8 mouse cellular contexts compared by ENCODE assay signal in the genomic region with DNA sequence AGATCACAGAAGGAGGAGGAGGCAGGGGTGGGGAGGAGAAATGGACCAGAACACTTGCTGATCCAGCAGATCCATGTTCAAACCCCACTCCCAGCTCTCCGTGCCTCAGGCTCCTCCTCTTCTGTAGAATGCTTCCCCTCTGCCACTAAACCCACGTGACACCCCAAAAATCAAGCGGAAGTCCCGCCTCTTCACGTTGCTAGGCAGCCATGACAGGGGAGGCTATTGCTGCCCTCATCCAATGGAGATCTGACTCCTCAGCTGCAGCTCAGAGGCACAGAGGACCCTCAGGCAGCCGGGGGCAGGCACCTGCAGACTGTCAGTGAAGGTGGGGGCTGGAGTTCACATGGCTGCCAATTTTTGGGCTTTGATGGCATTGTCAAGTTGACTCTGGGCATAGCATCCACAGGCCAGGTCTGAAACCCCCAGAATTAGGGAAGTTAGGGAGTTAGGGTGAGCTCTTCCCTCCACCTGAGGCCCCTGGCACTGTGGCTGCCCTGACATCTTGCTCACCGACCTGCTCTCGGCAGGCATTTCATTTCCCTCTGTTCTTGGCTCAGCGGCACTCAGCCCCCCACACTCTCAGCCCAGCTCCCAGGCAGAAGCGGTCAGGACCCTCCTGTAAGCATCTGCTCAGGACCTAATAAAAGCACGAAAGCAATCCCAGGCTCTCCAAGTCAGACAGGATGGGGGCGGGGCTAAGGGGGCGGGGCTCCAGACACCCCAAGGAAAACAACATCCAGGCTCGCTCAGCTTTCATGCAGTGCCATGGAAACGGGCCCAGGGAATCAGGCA. TPM values are rescaled to one million over a fixed set of nuclear protein-coding genes. Genes with fewer than 3 reads are reported as not detected.
DNase-seq lines count a peak whose midpoint lies in the region; ATAC-seq and TF ChIP-seq lines count a peak whose summit lies in the region.

No protein-coding gene starts in this region.

- no peaks in the 10 kb centered on the region for H3K27me3 ChIP-seq in embryonic facial prominence, embryonic 12.5 days
- no peaks in the 10 kb centered on the region for H3K27me3 ChIP-seq in lung, embryonic 16.5 days (ENCODE audit: control insufficient read depth, insufficient read depth, low read depth, low read length)

- ATAC-seq in embryonic facial prominence, embryonic 12.5 days (ENCODE audit: insufficient number of reproducible peaks, insufficient read depth, low FRiP score, low TSS enrichment): peak; percentile 73
- ATAC-seq in lung, embryonic 16.5 days (ENCODE audit: low read depth): peak; percentile 75

- no peak; the same call in 1 of the 2 replicates for TF ChIP-seq CTCF in olfactory bulb, adult 2 months (IDR thresholded peaks at IDR 0.05; ENCODE audit: insufficient read depth, low read depth, low read length)

- no peak overlapping the region for H3K4me3 ChIP-seq in embryonic facial prominence, embryonic 12.5 days
- peak overlapping the region; percentile 15; the same call in 1 of the 2 replicates for H3K4me3 ChIP-seq in lung, embryonic 16.5 days (ENCODE audit: low read length)
- peak overlapping the region; percentile 4; the same call in 1 of the 2 replicates for H3K4me3 ChIP-seq in olfactory bulb, adult 2 months (ENCODE audit: insufficient read depth, low read depth, low read length)

- intact Hi-C loops in heart, postnatal 14 days (cut with DNase I): loop anchor here (2.0 kb wide), 1 partner anchor 26 kb away; no protein-coding TSS in a partner anchor

- H3K9ac ChIP-seq in embryonic facial prominence, embryonic 12.5 days: no peak overlapping the region
- H3K9ac ChIP-seq in lung, embryonic 16.5 days (ENCODE audit: low read length): peak overlapping the region; percentile 37

- H3K9me3 ChIP-seq in embryonic facial prominence, embryonic 12.5 days: no peaks in the 10 kb centered on the region
- no peaks in the 10 kb centered on the region for H3K9me3 ChIP-seq in lung, embryonic 16.5 days (ENCODE audit: control insufficient read depth, low read length)

- WGBS in embryonic facial prominence, embryonic 12.5 days: 8% methylated on average over 15 of the region's 15 CpGs
- 7% methylated on average over 15 of the region's 15 CpGs for WGBS in lung, embryonic 16.5 days
- 10% methylated on average over 15 of the region's 15 CpGs for WGBS in olfactory bulb, adult 2 months

- peak; percentile 82 for DNase-seq in layer of hippocampus, adult 11-12 months (ENCODE audit: low spot score)
- DNase-seq in layer of hippocampus, adult 9-10 months (ENCODE audit: low spot score): no peak
- peak; percentile 43 to 65 for DNase-seq in heart, postnatal 14 days
- peak; percentile 50 to 85 for DNase-seq in layer of hippocampus, adult 18-20 months (ENCODE audit: low spot score in 2 of 2)
- DNase-seq in thymus, postnatal 10 days (ENCODE audit: low spot score in 2 of 2): peak; percentile 92 to 95

- H3K27ac ChIP-seq in embryonic facial prominence, embryonic 12.5 days: peak overlapping the region; percentile 81
- H3K27ac ChIP-seq in lung, embryonic 16.5 days (ENCODE audit: low read length): 0 out of 2 replicates have a peak overlapping the region, but pooled peaks have one; percentile 13
- H3K27ac ChIP-seq in olfactory bulb, adult 2 months (ENCODE audit: insufficient read depth, low read depth, low read length): peak overlapping the region; percentile 97

- no peak for TF ChIP-seq POLR2A in olfactory bulb, adult 2 months (IDR thresholded peaks at IDR 0.05; ENCODE audit: insufficient read depth, low read depth, low read length)

- peaks cover 20% of the 10 kb centered on the region; the same call in 1 of the 2 replicates for H3K4me1 ChIP-seq in embryonic facial prominence, embryonic 12.5 days
- peaks cover 10% of the 10 kb centered on the region for H3K4me1 ChIP-seq in lung, embryonic 16.5 days (replicated peaks; ENCODE audit: control insufficient read depth, insufficient read depth, low read length)
- peaks cover 43% of the 10 kb centered on the region for H3K4me1 ChIP-seq in olfactory bulb, adult 2 months (ENCODE audit: control insufficient read depth, insufficient read depth, low read length)

- H3K36me3 ChIP-seq in embryonic facial prominence, embryonic 12.5 days: no peaks in the 10 kb centered on the region
- no peaks in the 10 kb centered on the region for H3K36me3 ChIP-seq in lung, embryonic 16.5 days (ENCODE audit: control insufficient read depth, insufficient read depth, low read length)

- H3K4me2 ChIP-seq in embryonic facial prominence, embryonic 12.5 days (replicated peaks): peak overlapping the region; percentile 41
- H3K4me2 ChIP-seq in lung, embryonic 16.5 days (ENCODE audit: low read depth, low read length): peak overlapping the region; percentile 51

RNA-seq across cellular contexts. Expression of a gene that starts 20.2 kb away (rescaled TPM):
- polyA plus RNA-seq in embryonic facial prominence, embryonic 12.5 days (2016; fragmentation: Nextera tagmentation; extraction: Ambion mirVana): 11.6 and 14.4 TPM in 2 replicates
- 10 to 100 TPM; 11.6 to 14.6 TPM for total RNA-seq in heart, postnatal 14 days (2021)
- total RNA-seq in layer of hippocampus, adult 18-20 months (2021): 10 to 100 TPM; 13.8 to 15.1 TPM
- 13.9 and 15.3 TPM in 2 replicates for polyA plus RNA-seq in lung, embryonic 16.5 days (2015; fragmentation: Nextera tagmentation; extraction: Ambion mirVana)
- polyA plus RNA-seq in olfactory bulb, adult 2 months (2012; ENCODE audit: insufficient read depth, insufficient read length, low replicate concordance, missing spikeins): not detected in 2 replicates

RNA-seq across cellular contexts. Expression of a gene that starts 42.0 kb away (rescaled TPM):
- polyA plus RNA-seq in embryonic facial prominence, embryonic 12.5 days (2016; fragmentation: Nextera tagmentation; extraction: Ambion mirVana): 85.9 and 130 TPM in 2 replicates
- total RNA-seq in heart, postnatal 14 days (2021): 10 to 100 TPM; 26.1 to 29.3 TPM
- total RNA-seq in layer of hippocampus, adult 18-20 months (2021): 100 to 1,000 TPM; 151 to 155 TPM
- 78.4 and 88.5 TPM in 2 replicates for polyA plus RNA-seq in lung, embryonic 16.5 days (2015; fragmentation: Nextera tagmentation; extraction: Ambion mirVana)
- polyA plus RNA-seq in olfactory bulb, adult 2 months (2012; ENCODE audit: insufficient read depth, insufficient read length, low replicate concordance, missing spikeins): not detected in 2 replicates

Comparison
In these comparisons a context has a peak if more than half of its experiments do, and no peak if none do; other contexts are left out.
1. H3K27ac ChIP-seq: peak in every context shown above with its lines; median percentile 97 in olfactory bulb, adult 2 months; 81 in embryonic facial prominence, embryonic 12.5 days; 13 in lung, embryonic 16.5 days.
2. RNA of a gene that starts 20.2 kb away (polyA plus RNA-seq): 11.6 to 14.4 TPM in embryonic facial prominence, embryonic 12.5 days and 13.9 to 15.3 TPM in lung, embryonic 16.5 days; not detected in olfactory bulb, adult 2 months; every median in the first group is over 10 times any median in the second.